Mouse (Mus musculus) MEL (cell line): ENCODE results near the gene Cdkal1.

ENCODE experiments used
- CTCF ChIP-seq, 3 experiments: IDR thresholded peaks in 2 of 3; conservative IDR thresholded peaks in 1 of 3; 2 replicates each; pipeline ENCODE4 v1.5.1; 2011 to 2012; ENCODE audit warnings: low read length in 3 of 3, low read depth in 2 of 3, mild to moderate bottlenecking in 2 of 3, improper control_type of control experiment in 1 of 3, inconsistent platforms in 1 of 3, mixed read lengths in 1 of 3, moderate library complexity in 1 of 3; ENCODE audit not compliant: control insufficient read depth in 1 of 3, insufficient read depth in 1 of 3, poor library complexity in 1 of 3, severe bottlenecking in 1 of 3
- EP300 ChIP-seq, 2 experiments: IDR thresholded peaks; 2 replicates each; pipeline ENCODE4 v1.6.1; 2011; ENCODE audit warnings: improper control_type of control experiment in 2 of 2, low read length in 2 of 2, low read depth in 1 of 2, mild to moderate bottlenecking in 1 of 2
- GATA1 ChIP-seq: IDR thresholded peaks from 2 replicates; pipeline ENCODE4 v1.6.1; 2011; ENCODE audit warnings: low read depth, low read length, improper control_type of control experiment
- MAFK ChIP-seq: IDR thresholded peaks from 2 replicates; pipeline ENCODE4 v1.6.1; 2011; ENCODE audit warnings: low read depth, mild to moderate bottlenecking, low read length, improper control_type of control experiment, borderline replicate concordance
- MAZ ChIP-seq: IDR thresholded peaks from 2 replicates; pipeline ENCODE4 v1.6.1; 2012; ENCODE audit warnings: low read depth, mild to moderate bottlenecking, inconsistent platforms, low read length, improper control_type of control experiment
- POLR2A ChIP-seq, 2 experiments: IDR thresholded peaks; 2 replicates each; pipeline ENCODE4 v1.6.1; 2011 to 2012; ENCODE audit warnings: low read length in 2 of 2, mild to moderate bottlenecking in 2 of 2, control low read depth in 1 of 2, improper control_type of control experiment in 1 of 2, low read depth in 1 of 2, moderate library complexity in 1 of 2; ENCODE audit not compliant: control insufficient read depth in 1 of 2, insufficient read depth in 1 of 2, poor library complexity in 1 of 2
- TCF12 ChIP-seq: IDR thresholded peaks from 2 replicates; pipeline ENCODE4 v1.6.1; 2014; ENCODE audit warnings: low read depth, mild to moderate bottlenecking, inconsistent platforms, low read length, improper control_type of control experiment, moderate library complexity
- UBTF ChIP-seq: IDR thresholded peaks from 2 replicates; pipeline ENCODE4 v1.6.1; 2012; ENCODE audit warnings: low read depth, mild to moderate bottlenecking, inconsistent platforms, low read length, improper control_type of control experiment, moderate library complexity, borderline replicate concordance; ENCODE audit not compliant: insufficient read depth
- ZNF384 ChIP-seq: IDR thresholded peaks from 2 replicates; pipeline ENCODE4 v1.6.1; 2012; ENCODE audit warnings: low read depth, mild to moderate bottlenecking, inconsistent platforms, low read length, improper control_type of control experiment

- TF ChIP-seq CTCF (IDR thresholded peaks at IDR 0.05 in 2 of 3, conservative IDR thresholded peaks at IDR 0.05 in 1 of 3; ENCODE audit: control insufficient read depth in 1 of 3, insufficient read depth in 1 of 3, low read depth in 2 of 3, low read length in 3 of 3, poor library complexity in 1 of 3, severe bottlenecking in 1 of 3) (no peak), TCF12 (no peak), POLR2A (IDR thresholded peaks at IDR 0.05; ENCODE audit: control insufficient read depth in 1 of 2, insufficient read depth in 1 of 2, low read depth in 1 of 2, low read length in 2 of 2, poor library complexity in 1 of 2) (no peak), GATA1 (no peak), MAZ (no peak), ZNF384 (no peak), EP300 (IDR thresholded peaks at IDR 0.05; ENCODE audit: low read depth in 1 of 2, low read length in 2 of 2) (no peak), UBTF (no peak), MAFK (no peak)
These were observed 138.9 kb downstream of the Cdkal1 start for GRCm38 (mm10) chr13:29716550-29716949.
